Mouse (Mus musculus) adrenal gland, adult 8-10 months (tissue): Measurements from ENCODE around the gene Gm21627. TPM values are rescaled to one million over a fixed set of nuclear protein-coding genes. Genes with fewer than 3 reads are reported as not detected.
"Not testable (repeated sequence)": the region's sequence is repeated elsewhere in the genome, so short reads cannot be mapped to it uniquely, and the experiment has no call there.

ENCODE experiments used
- DNase-seq: peaks from one replicate; pipeline ENCODE4 v3.0.0; 2022
- total RNA-seq, 4 experiments: library from RNA; stranded (reverse); gene quantifications; 2 replicates each; pipeline ENCODE4 v1.2.4; 2022

The Gm21627 gene
- total RNA-seq, result not detected

- not testable (repeated sequence) for DNase-seq
These were observed at the start of gene Gm21627 for GRCm38 (mm10) chrY:63228127-63228526. TSS of gene Gm21627 (plus strand) at chrY:63228427.
